Mouse (Mus musculus) midbrain, embryonic 10.5 days (tissue): ENCODE results near the gene Gps1. TPM values are rescaled to one million over a fixed set of nuclear protein-coding genes. Genes with fewer than 3 reads are reported as not detected.
A peak's percentile ranks its signal among the peaks of the same experiment; 100 is the strongest.
"Not testable (repeated sequence)": the region's sequence is repeated elsewhere in the genome, so short reads cannot be mapped to it uniquely, and the experiment has no call there.

ENCODE experiments used
- DNase-seq: peaks from one replicate; pipeline ENCODE4 v3.0.0-alpha.2; 2017; ENCODE audit warnings: low spot score
- H3K27ac ChIP-seq: fragments of 300-500 bp; sonication (generic); replicated peaks from 2 replicates; pipeline ENCODE4 v1.5.1; 2016; ENCODE audit warnings: mild to moderate bottlenecking
- H3K27me3 ChIP-seq: fragments of 300-500 bp; sonication (generic); 2 replicates; pipeline ENCODE4 v1.6.1; 2016; ENCODE audit warnings: low read depth, mild to moderate bottlenecking; ENCODE audit not compliant: poor library complexity, severe bottlenecking
- H3K36me3 ChIP-seq: fragments of 300-500 bp; sonication (generic); 2 replicates; pipeline ENCODE4 v1.6.1; 2016; ENCODE audit warnings: mild to moderate bottlenecking, moderate library complexity
- H3K4me1 ChIP-seq: fragments of 300-500 bp; sonication (generic); 2 replicates; pipeline ENCODE4 v1.6.1; 2016
- H3K4me3 ChIP-seq: fragments of 300-500 bp; sonication (generic); 2 replicates; pipeline ENCODE4 v1.5.1; 2016; ENCODE audit warnings: mild to moderate bottlenecking, moderate library complexity
- H3K9me3 ChIP-seq: fragments of 300-500 bp; sonication (generic); replicated peaks from 2 replicates; pipeline ENCODE4 v1.6.1; 2016; ENCODE audit warnings: mild to moderate bottlenecking
- WGBS: fragments of 180-500 bp; shearing (Covaris S2); methylation state at CpG from one replicate; pipeline ENCODE4 v1.1.7; 2016; 5-methylcytosine and 5-hydroxymethylcytosine counted together
- polyA plus RNA-seq: library from polyadenylated mRNA; unstranded; fragments of >200 nt; fragmentation: Nextera tagmentation; extraction: Ambion mirVana; gene quantifications from 2 replicates; pipeline ENCODE4 v1.2.1, GENCODE M21; 2016

Gps1 gene
- polyA plus RNA-seq, 1 experiment from 2014 or later: 287 TPM

DNA sequence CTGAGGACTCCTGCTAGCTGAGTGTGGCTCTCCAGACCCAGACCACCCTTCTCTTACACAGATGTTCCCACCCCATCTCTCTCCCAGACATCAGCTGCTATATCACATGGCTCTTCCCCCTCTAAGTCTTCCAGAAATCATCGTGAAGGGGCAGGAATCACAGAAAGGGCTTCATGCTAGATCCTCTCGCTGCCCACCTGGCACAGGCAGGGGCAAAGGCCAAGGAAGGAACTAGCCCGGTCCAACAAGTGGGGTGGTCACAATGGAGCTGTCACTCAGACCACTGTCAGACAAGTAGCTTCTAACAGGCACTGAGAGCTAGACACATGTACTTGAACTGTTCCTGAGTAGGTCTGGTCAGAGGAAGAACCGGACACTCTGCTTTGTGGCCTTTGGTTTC is 44.3 kb downstream of the Gps1 start:
- no peak for DNase-seq
- H3K4me3 ChIP-seq: no peak overlapping the region
- H3K4me1 ChIP-seq: peaks cover 52% of the 10 kb centered on the region
- H3K27me3 ChIP-seq: peaks cover 5% of the 10 kb centered on the region; the same call in 1 of the 2 replicates
- no peaks in the 10 kb centered on the region for H3K9me3 ChIP-seq
- H3K36me3 ChIP-seq: no peaks in the 10 kb centered on the region; the same call in 1 of the 2 replicates
- WGBS: 81% methylated on average over 4 of the region's 4 CpGs
- peak overlapping the region; percentile 23 for H3K27ac ChIP-seq

DNA sequence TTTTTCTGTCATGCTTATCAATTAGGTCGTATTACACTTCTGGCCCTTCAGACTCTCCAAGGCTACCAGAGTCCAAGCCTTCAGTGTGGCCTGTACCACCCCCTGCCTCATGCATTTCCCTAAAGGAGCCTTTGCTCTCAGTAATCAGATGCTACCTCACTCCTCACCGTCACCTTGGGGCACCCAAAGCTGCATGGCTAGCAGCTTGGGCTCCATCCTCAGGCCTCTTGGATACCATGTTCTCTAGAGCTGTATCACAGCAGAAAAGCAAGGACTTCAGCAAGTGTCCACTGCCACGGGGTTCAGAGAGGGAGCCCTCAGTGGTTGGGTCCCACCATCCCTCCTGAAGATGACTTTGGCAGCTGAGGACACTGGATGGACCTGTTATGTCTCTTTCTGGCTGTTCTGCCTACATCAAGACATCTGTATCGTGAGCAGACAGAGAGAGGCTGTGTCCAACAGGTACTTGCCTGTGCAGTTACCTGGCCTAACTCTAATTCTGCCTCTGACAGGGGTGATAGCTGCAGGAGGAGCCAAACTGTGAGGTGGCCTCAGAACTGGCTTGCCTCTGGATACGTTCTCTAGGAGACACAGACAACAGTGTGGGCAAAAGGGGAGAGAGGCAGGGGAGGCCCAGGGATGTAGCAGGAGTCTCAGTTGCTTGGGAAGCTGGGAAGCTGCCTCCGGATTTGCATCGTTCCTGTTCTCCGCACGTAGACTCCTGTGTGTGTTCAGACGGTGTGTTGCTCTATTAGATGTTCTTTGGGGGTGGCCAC is 45.9 kb downstream of the Gps1 start:
- WGBS: 88% methylated on average over 10 of the region's 10 CpGs
- no peaks in the 10 kb centered on the region for H3K9me3 ChIP-seq
- H3K27me3 ChIP-seq: peaks cover 5% of the 10 kb centered on the region; the same call in 1 of the 2 replicates
- DNase-seq: no peak
- no peak overlapping the region for H3K4me3 ChIP-seq
- peak overlapping the region; percentile 7; the same call in 1 of the 2 replicates for H3K27ac ChIP-seq
- H3K4me1 ChIP-seq: peaks cover 58% of the 10 kb centered on the region
- no peaks in the 10 kb centered on the region; the same call in 1 of the 2 replicates for H3K36me3 ChIP-seq

DNA sequence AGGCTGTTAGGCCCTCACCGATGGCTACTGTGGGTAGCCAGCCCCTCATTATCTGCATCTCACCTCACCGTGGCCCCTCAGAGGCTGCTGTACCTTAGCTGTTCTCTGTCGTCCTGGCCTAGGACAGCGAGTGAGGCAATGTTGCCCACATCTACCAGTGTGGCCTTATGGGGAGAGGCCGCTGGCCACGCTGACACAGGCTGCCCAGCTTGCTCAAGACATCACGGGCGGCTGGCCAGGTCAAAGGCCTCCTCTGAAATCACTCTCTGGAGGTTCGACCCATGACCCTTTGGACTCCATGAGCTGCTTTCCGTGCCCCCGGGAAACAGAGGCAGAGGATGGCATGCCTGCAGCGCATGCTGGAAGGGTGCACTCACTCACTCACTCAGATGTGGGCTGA is 46.6 kb downstream of the Gps1 start:
- DNase-seq: no peak
- peak overlapping the region; percentile 38 for H3K27ac ChIP-seq
- whole genome bisulfite sequencing: 82% methylated on average over 12 of the region's 12 CpGs
- H3K4me1 ChIP-seq: peaks cover 52% of the 10 kb centered on the region
- no peaks in the 10 kb centered on the region for H3K9me3 ChIP-seq
- H3K4me3 ChIP-seq: no peak overlapping the region
- peaks cover 5% of the 10 kb centered on the region; the same call in 1 of the 2 replicates for H3K27me3 ChIP-seq
- H3K36me3 ChIP-seq: no peaks in the 10 kb centered on the region; the same call in 1 of the 2 replicates

- H3K27me3 ChIP-seq: peaks cover 5% of the 10 kb centered on the region; the same call in 1 of the 2 replicates
- no peak overlapping the region for H3K4me3 ChIP-seq
- peak overlapping the region; percentile 23; the same call in 1 of the 2 replicates for H3K27ac ChIP-seq
- no peaks in the 10 kb centered on the region for H3K9me3 ChIP-seq
- 87% methylated on average over 3 of the region's 3 CpGs for WGBS
- DNase-seq: no peak
- H3K36me3 ChIP-seq: no peaks in the 10 kb centered on the region
- peaks cover 41% of the 10 kb centered on the region for H3K4me1 ChIP-seq
Observed at GRCm38 (mm10) chr11:120831659-120832440, 47.8 kb downstream of the Gps1 start.

DNA sequence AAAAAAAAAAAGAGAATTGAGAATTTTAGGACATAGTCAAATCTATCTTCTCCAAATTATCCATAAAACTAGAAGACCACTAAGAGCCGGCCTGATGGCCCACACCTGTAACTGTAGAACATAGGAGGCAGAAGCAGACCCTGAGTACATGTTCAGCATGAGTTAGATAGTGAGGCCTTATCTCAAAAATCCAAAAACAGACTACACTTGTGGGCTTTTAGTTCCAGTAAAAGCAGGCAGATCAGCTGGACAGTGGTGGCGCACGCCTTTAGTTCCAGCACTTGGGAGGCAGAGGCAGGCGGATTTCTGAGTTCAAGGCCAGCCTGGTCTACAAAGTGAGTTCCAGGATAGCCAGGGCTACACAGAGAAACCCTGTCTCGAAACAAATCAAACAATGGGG is 48.9 kb downstream of the Gps1 start:
- H3K27ac ChIP-seq: peak overlapping the region; percentile 82
- WGBS: 93% methylated on average over 5 of the region's 5 CpGs

GRCm38 (mm10) chr11:120833555-120834280 is 49.6 kb downstream of the Gps1 start:
- no peaks in the 10 kb centered on the region for H3K9me3 ChIP-seq
- H3K27me3 ChIP-seq: peaks cover 2% of the 10 kb centered on the region; the same call in 1 of the 2 replicates
- no peaks in the 10 kb centered on the region for H3K36me3 ChIP-seq
- H3K27ac ChIP-seq: peak overlapping the region; percentile 82
- peak; percentile 54 for DNase-seq
- 58% methylated on average over 8 of the region's 8 CpGs for WGBS
- H3K4me3 ChIP-seq: peak overlapping the region; percentile 14; the same call in 1 of the 2 replicates
- H3K4me1 ChIP-seq: peaks cover 28% of the 10 kb centered on the region

More for the DNA sequence above, 48.9 kb downstream of the Gps1 start:
- not testable (repeated sequence) for H3K9me3 ChIP-seq, H3K4me3 ChIP-seq, H3K36me3 ChIP-seq, H3K27me3 ChIP-seq, DNase-seq
- H3K4me1 ChIP-seq: peaks cover 33% of the 10 kb centered on the region

Other genes starting within 250 kb of the Gps1 start
- 226 and 238 TPM in 2 replicates for gene Mcrip1, start 234.5 kb upstream of the Gps1 start, polyA plus RNA-seq
- not detected in 2 replicates for gene Ppp1r27, start 233.1 kb upstream of the Gps1 start, polyA plus RNA-seq
- gene P4hb, start 211.0 kb upstream of the Gps1 start, polyA plus RNA-seq: 534 and 562 TPM in 2 replicates
- 743 and 777 TPM in 2 replicates for gene Arhgdia, start 202.6 kb upstream of the Gps1 start, polyA plus RNA-seq
- 605 and 647 TPM in 2 replicates for gene Alyref, start 185.9 kb upstream of the Gps1 start, polyA plus RNA-seq
- gene Anapc11, start 185.9 kb upstream of the Gps1 start, polyA plus RNA-seq: 216 and 231 TPM in 2 replicates
- 0.65 and 0.66 TPM in 2 replicates for gene Npb, start 175.8 kb upstream of the Gps1 start, polyA plus RNA-seq
- gene Pcyt2, start 166.3 kb upstream of the Gps1 start, polyA plus RNA-seq: 140 and 151 TPM in 2 replicates
- 34.2 and 37.4 TPM in 2 replicates for gene Sirt7, start 159.0 kb upstream of the Gps1 start, polyA plus RNA-seq
- gene Mafg, start 150.7 kb upstream of the Gps1 start, polyA plus RNA-seq: 19.8 and 23.0 TPM in 2 replicates
- 37.6 and 43.4 TPM in 2 replicates for gene Pycr1, start 140.5 kb upstream of the Gps1 start, polyA plus RNA-seq
- 0.15 TPM in 1 of 2 replicates, not detected in the other for gene Myadml2, start 136.1 kb upstream of the Gps1 start, polyA plus RNA-seq
- gene Notum, start 123.1 kb upstream of the Gps1 start, polyA plus RNA-seq: 3.3 and 3.6 TPM in 2 replicates
- gene Aspscr1, start 111.3 kb upstream of the Gps1 start, polyA plus RNA-seq: 150 and 161 TPM in 2 replicates
- 132 and 133 TPM in 2 replicates for gene Cenpx, start 70.5 kb upstream of the Gps1 start, polyA plus RNA-seq
- 57.0 and 57.7 TPM in 2 replicates for gene Lrrc45, start 70.3 kb upstream of the Gps1 start, polyA plus RNA-seq
- gene Rac3, start 62.8 kb upstream of the Gps1 start, polyA plus RNA-seq: 32.4 and 41.9 TPM in 2 replicates
- 13.0 and 13.7 TPM in 2 replicates for gene Dcxr, start 57.0 kb upstream of the Gps1 start, polyA plus RNA-seq
- 0.59 and 1.3 TPM in 2 replicates for gene Cbr2, start 52.2 kb upstream of the Gps1 start, polyA plus RNA-seq
- 9.4 and 12.9 TPM in 2 replicates for gene Hmga1b, start 21.5 kb upstream of the Gps1 start, polyA plus RNA-seq
- 43.4 and 55.9 TPM in 2 replicates for gene Rfng, start 65 bp upstream of the Gps1 start, polyA plus RNA-seq
- gene Dus1l, start 12.1 kb downstream of the Gps1 start, polyA plus RNA-seq: 94.4 and 99.2 TPM in 2 replicates
- 118 and 131 TPM in 2 replicates for gene Fasn, start 40.3 kb downstream of the Gps1 start, polyA plus RNA-seq
- gene Ccdc57, start 148.6 kb downstream of the Gps1 start, polyA plus RNA-seq: 5.9 and 6.2 TPM in 2 replicates
- 120 and 215 TPM in 2 replicates for gene Slc16a3, start 164.2 kb downstream of the Gps1 start, polyA plus RNA-seq
- 120 and 136 TPM in 2 replicates for gene Csnk1d, start 207.1 kb downstream of the Gps1 start, polyA plus RNA-seq